Mouse (Mus musculus) brain, embryonic 14.5 days (tissue): ENCODE data around the gene Stx8. TPM values are rescaled to one million over a fixed set of nuclear protein-coding genes. Genes with fewer than 3 reads are reported as not detected.
A peak's percentile ranks its signal among the peaks of the same experiment; 100 is the strongest.

ENCODE experiments used
- DNase-seq: peaks from one replicate; pipeline ENCODE4 v3.0.0-alpha.2; 2011; ENCODE audit warnings: low read depth
- CTCF ChIP-seq: fragments of 200-500 bp; IDR thresholded peaks from 2 replicates; pipeline ENCODE4 v1.5.1; 2012; ENCODE audit warnings: inconsistent platforms, mild to moderate bottlenecking, moderate library complexity, borderline replicate concordance; ENCODE audit not compliant: insufficient read depth, insufficient read length; ENCODE audit errors: extremely low read depth
- POLR2A ChIP-seq: fragments of 200-500 bp; IDR thresholded peaks from 2 replicates; pipeline ENCODE4 v1.6.1; 2012; ENCODE audit warnings: mild to moderate bottlenecking, inconsistent platforms, borderline replicate concordance; ENCODE audit not compliant: poor library complexity, insufficient read depth, insufficient read length, severe bottlenecking; ENCODE audit errors: extremely low read depth
- polyA plus RNA-seq: library from polyadenylated mRNA; depleted of rRNA; stranded (reverse); fragments of >200 nt; gene quantifications from 2 replicates; pipeline ENCODE4 v1.2.3, GENCODE M21; 2012

The Stx8 gene
- polyA plus RNA-seq, 1 experiment, result 23.4 TPM

- peak; percentile 65 for DNase-seq
- TF ChIP-seq CTCF, result no peak
- TF ChIP-seq POLR2A, result no peak
These were observed 84.7 kb downstream of the Stx8 start for GRCm38 (mm10) chr11:68050725-68051124.

- TF ChIP-seq CTCF (no peak), POLR2A (no peak)
- DNase-seq, result no peak
These were observed 85.3 kb downstream of the Stx8 start for GRCm38 (mm10) chr11:68051305-68051704.

GRCm38 (mm10) chr11:68058466-68059201 lies 92.6 kb downstream of the Stx8 start:
- DNase-seq, result no peak
- TF ChIP-seq CTCF, result no peak
- no peak for TF ChIP-seq POLR2A

- no peak for DNase-seq
- no peak for TF ChIP-seq POLR2A
- TF ChIP-seq CTCF, result no peak
These were observed 94.7 kb downstream of the Stx8 start for GRCm38 (mm10) chr11:68060651-68061050.

GRCm38 (mm10) chr11:68062116-68062515 lies 96.1 kb downstream of the Stx8 start:
- no peak for TF ChIP-seq POLR2A
- no peak for TF ChIP-seq CTCF
- DNase-seq, result no peak

- DNase-seq, result peak; percentile 26
- TF ChIP-seq POLR2A (no peak), CTCF (no peak)
These were observed 101.8 kb downstream of the Stx8 start for GRCm38 (mm10) chr11:68067806-68068205.

- no peak for DNase-seq
- TF ChIP-seq CTCF (no peak), POLR2A (no peak)
These were observed 104.1 kb downstream of the Stx8 start for GRCm38 (mm10) chr11:68070086-68070485.

GRCm38 (mm10) chr11:68071836-68072235 lies 105.8 kb downstream of the Stx8 start:
- DNase-seq, result peak; percentile 46
- no peak for TF ChIP-seq POLR2A
- no peak for TF ChIP-seq CTCF

- no peak for DNase-seq
- TF ChIP-seq CTCF (no peak), POLR2A (no peak)
These were observed 106.7 kb downstream of the Stx8 start for GRCm38 (mm10) chr11:68072597-68073210.

GRCm38 (mm10) chr11:68074686-68075085 lies 108.7 kb downstream of the Stx8 start:
- no peak for DNase-seq
- no peak for TF ChIP-seq POLR2A
- TF ChIP-seq CTCF, result no peak

- no peak for DNase-seq
- TF ChIP-seq POLR2A (no peak), CTCF (no peak)
These were observed 109.3 kb downstream of the Stx8 start for GRCm38 (mm10) chr11:68075331-68075730.

- DNase-seq, result no peak
- TF ChIP-seq CTCF (no peak), POLR2A (no peak)
These were observed 113.8 kb downstream of the Stx8 start for GRCm38 (mm10) chr11:68079756-68080155.
